Mouse (Mus musculus): ENCODE measurements around the gene Tubb2b.
"Not testable (repeated sequence)": the region's sequence is repeated elsewhere in the genome, so short reads cannot be mapped to it uniquely, and the experiment has no call there.

The Tubb2b gene

DNA sequence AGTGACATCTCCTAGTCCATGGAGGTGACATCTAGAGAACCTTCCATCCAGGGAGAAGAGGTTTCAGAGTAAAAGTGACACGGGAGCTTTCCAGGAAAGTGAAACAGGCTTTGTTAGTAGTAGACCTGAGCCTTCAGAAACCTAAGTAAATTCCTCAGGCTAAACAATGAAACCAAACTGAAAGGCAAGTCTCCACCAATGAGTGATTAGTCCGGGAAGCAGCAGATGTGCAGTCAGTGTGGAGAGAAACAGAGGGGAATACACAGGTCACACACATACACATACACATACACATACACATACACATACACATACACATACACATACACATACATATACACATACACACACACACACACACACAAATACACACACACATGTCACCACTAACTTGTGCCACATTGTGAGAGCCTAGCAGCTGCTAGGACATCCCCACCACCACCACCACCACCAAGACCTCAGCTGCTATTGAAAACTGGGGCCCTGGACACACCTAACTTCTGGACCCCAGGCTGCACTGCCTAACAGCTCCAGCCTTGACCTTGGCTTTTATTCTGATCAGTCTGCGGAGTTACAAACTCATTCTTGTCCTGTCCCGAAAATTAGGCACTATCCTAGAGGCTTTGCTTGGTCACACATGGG, 21.1 kb downstream of the Tubb2b start:
- no peak for DNase-seq (ENCODE audit: extremely low read depth, low read depth)

DNA sequence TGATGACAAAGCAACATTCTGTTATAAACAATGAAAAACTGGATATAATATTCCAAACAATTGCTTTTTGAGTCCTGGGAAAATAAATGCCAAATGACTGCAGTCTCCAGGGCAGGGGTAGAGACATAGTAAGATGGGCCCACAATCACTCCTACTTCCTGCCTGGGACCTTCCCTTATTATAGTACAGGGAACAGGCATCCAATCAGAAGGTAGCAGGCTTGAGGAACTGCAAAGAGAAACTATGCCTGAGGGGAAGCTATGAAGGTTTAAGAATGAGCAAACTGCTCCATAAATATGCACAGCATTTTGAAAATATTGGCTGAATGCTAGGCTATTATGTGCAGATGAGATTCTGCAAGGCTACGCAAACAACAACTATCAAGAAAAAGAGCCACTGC, 23.3 kb downstream of the Tubb2b start:
- peak; percentile 58 for DNase-seq (ENCODE audit: extremely low read depth, low read depth)

DNA sequence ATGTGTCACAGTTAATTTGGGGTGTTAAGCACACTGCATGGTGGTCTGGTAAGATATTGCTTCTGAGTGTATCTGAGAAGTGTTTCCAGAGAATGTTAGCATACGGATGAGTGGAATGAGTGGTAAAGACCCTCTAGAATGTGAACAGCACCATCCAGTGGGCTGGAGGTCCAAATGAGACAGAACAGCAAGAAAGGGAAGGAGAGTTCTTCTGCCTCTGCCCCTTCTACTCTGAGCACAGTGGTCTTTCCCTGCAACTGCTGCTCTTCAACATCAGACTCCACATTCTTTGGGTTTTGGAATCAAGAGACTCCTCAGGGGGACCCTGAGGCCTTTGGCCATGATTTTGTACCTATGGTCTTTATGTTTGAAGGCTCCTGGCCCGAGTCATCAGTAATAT, 24.0 kb downstream of the Tubb2b start:
- DNase-seq (ENCODE audit: extremely low read depth, low read depth): no peak

- DNase-seq (ENCODE audit: extremely low read depth, low read depth): no peak
These were observed 24.9 kb downstream of the Tubb2b start for GRCm38 (mm10) chr13:34105364-34105763.

GRCm38 (mm10) chr13:34101908-34102307, 28.4 kb downstream of the Tubb2b start:
- peak; percentile 63 for DNase-seq (ENCODE audit: extremely low read depth, low read depth)

- no peak for DNase-seq (ENCODE audit: extremely low read depth, low read depth)
These were observed 29.0 kb downstream of the Tubb2b start for GRCm38 (mm10) chr13:34101247-34101646.

GRCm38 (mm10) chr13:34100733-34101132, 29.5 kb downstream of the Tubb2b start:
- DNase-seq (ENCODE audit: extremely low read depth, low read depth): peak; percentile 75

- DNase-seq (ENCODE audit: extremely low read depth, low read depth): no peak
These were observed 33.2 kb downstream of the Tubb2b start for GRCm38 (mm10) chr13:34097086-34097485.

DNA sequence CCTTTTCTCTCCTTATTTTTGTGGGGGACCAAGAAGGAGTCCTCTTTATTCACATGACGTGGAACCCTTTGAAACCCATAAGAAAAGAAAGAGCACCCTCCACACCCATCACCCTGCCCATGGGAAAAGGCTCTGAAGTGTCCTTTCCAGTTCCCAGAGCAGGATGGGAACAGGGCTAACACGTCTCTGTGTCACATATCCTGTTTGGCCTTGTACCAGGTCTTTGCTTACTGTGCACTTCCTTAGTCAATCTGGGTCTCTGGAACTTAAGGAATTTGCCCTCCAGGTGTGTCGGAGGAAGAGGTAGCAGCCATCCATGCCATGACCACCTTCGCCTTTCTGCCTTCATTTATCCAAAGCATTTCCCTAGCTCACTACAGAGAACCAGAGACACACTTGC, 33.8 kb downstream of the Tubb2b start:
- no peak for DNase-seq (ENCODE audit: extremely low read depth, low read depth)

DNA sequence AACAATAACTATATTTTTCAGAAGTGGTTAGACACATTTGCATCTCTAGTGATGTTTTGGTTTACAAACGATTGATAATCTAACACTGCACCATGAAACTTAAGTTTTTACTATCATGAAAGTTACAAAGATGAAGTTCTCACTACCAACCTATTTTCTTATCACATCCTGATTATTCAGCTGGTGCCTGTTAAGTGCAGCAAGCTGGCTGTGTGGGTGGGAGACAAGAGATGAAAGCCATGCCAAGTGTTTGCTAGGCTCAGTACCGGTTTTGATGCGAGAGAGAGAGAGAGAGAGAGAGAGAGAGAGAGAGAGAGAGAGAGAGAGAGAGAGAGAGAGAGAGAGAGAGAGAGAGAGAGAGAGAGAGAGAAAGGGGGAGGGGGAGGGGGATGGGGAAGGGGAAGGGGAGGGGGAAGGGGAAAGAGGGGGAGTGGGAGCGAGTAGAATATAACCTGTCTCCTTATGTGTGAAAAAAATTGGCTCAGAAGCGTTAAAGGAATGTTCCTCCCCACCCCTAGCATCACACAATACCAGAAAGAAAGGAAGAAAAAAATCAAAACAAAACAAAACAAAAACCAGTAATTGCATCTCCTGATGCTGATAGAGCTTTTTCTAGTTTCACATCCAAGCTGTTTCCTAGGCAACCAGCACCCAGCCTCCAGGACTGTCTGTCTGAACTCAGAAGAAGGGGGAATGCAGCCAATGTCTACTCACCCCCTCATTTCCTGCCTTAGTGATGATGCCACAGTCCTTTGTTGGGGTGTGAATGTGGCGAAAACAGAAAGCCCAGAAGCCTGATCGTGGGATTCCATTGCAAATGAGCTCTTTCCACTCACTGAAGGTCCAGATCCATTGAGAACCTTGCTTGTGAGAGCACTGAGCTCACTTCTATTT, 34.5 kb downstream of the Tubb2b start:
- DNase-seq (ENCODE audit: extremely low read depth, low read depth): no peak

DNA sequence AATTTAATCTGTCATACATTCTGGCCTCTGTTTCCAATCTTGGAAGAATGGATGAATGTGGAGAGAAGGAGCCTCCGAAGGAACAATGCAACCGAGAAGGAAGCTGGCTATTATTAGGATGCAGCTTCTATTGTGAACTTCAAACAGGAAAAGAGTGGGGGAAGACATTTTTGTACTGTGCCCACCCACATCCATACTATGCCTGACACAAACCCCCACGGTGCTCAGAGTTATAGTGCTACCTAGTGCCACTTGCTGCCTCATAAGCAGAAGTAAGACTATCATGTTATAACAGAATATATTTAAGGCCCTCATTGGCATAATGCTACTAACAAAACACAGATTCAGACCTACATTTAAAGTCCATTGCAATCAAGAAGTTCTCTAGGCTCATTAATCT, 40.9 kb downstream of the Tubb2b start:
- no peak for DNase-seq (ENCODE audit: extremely low read depth, low read depth)

- no peak for DNase-seq (ENCODE audit: extremely low read depth, low read depth)
These were observed 41.4 kb downstream of the Tubb2b start for GRCm38 (mm10) chr13:34088871-34089288.

DNA sequence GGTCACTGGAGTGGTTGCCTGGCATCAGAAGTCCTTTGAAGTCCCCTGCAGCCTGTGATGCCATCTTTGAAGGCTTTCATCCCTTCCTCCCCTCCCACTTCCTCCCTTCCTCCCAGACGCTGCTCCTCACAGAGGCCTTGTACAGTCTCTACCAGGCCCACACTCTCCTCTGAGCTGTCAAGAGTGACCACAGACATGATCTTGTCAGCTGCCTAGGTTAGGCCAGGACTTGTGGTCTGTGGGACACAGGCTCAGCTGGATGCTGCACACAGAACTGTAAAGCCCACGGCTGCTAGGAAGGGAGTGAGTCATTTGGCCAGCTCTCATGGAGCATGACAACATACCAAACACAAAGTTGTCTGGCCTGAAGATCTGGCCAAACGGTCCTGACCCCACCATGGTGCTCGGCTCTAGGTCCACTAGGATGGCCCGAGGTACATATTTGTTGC, 42.0 kb downstream of the Tubb2b start:
- DNase-seq (ENCODE audit: extremely low read depth, low read depth): not testable (repeated sequence)

DNA sequence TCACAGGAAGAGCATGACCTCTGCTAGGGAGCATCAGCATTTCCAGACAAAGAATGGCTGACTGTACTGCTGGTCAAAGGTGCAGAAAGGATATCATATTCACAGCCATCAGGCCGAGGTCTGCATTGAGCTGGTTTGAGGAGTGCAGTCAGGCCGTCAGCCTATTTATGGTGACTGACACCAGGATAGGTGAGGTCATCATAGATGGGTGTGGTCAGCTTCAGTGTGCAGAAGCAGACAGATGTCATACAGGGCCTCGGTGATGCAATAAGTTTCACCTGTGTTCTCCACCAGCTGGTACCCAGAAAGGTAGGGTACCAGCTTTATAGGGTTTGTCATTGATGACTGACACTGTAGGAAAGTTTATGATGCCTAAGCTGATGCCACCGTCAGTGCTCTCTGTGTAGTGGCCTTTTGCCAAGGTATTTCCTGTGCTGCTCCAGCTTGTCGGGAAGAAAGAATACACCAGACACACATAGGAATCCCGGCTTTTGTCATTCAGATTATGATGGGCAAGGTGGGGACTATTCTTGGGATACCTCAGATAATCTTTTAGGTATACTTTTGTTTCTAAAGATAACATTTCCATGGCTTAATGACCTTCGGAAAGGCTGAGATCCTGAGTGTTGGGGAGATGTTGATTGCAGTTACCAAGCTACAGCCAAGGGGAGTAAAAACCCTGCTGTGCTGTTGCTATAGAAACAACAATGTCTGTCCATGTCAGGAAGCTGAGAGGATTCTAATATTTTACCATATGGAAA, 43.0 kb downstream of the Tubb2b start:
- no peak for DNase-seq (ENCODE audit: extremely low read depth, low read depth)

DNA sequence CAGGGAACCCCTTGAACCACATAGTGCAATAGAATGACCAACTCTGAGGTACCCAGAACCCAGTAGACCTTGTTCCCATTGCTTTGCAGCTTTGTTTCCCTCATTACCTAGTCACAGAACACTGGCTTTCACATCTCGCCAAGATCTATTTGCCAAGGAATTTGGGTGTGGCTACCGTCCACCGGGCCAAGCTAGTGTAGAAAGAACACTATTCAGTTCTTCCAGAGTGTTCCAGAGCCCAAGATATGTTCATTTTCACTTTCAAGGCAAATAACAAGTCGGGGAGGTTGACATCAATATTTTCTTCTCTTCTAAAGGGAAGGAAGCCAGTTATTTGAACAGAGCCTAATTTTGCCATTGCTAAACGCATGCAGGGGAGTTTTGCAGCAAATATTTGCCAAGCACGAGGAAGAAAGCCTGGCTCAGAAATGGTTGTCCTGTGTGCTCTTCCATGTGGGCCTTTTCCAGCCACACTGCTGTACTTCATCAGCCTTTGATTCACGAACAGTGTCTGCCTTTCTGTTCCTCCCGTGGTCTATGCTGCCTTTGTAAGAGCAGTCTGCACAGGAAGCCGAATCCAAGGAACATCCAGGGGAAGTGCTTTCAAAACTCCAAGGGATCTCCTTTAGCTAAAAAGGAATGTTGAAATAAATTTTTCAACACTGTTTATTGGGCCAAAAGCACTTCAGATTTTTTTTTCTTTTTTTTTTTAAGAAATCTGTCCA, 46.1 kb downstream of the Tubb2b start:
- no peak for DNase-seq (ENCODE audit: extremely low read depth, low read depth)

- DNase-seq (ENCODE audit: extremely low read depth, low read depth): no peak
These were observed 48.3 kb downstream of the Tubb2b start for GRCm38 (mm10) chr13:34081926-34082325.

DNA sequence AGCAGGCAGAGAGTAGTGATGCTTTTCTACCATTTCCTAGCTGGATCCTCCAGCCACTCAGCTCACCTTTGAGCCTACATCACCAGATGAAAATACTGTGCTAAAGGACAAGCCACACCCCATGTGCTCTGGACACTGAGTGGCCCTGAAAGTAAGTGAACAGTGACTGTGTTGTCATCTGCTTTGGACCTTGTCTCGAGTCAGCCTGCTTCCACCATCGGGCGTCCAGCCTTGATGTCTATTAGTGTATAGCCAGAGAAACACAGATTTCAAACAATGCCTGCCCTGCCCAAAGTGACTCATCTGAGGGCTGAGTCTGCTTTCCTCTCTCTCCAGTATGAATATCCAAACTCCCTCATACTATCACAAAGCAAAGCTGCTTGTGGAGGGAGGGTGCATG, 50.5 kb downstream of the Tubb2b start:
- DNase-seq (ENCODE audit: extremely low read depth, low read depth): no peak

DNA sequence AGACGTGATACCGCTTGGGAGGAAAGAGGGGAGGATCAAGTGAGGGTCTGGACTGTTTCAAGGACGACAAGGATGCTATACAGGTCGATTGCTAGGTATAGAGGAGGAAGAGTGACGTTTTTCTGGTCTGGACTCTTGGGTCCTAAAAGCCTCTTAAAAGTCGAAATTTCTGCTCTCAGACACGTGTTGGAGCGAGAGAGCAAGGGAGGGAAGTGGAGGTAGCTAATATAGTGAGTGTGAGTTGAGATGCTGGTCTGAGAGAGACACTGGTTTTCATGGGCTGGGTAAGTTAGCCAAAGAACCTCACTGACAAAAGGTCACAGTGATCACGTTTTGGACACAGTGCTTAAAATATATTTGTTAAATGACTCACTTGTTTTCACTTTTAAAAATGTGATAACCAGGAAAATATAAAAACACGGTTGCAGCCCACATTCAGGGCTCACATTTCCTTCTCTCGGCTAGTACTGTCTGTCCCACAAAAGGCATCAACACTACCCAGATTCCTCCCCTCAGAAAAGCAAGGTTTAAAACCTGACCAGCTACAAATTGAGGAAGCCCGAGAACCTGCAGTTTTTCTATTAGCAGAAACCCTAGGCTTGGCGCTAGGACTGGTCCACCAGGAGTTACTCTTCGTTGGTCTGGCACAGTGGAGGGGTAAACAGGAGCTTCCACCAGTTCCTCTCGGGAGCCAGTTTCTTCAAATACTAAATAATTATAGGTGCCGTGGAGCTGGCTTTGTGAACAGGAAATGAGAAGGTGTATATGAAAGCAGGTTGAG, 51.6 kb downstream of the Tubb2b start:
- no peak for DNase-seq (ENCODE audit: extremely low read depth, low read depth)

- DNase-seq (ENCODE audit: extremely low read depth, low read depth): no peak
These were observed 52.6 kb downstream of the Tubb2b start, which contains the start of gene Tubb2a for GRCm38 (mm10) chr13:34077492-34078271. TSS of gene Tubb2a (minus strand) at chr13:34078007.

Data from MEL-GATA-1-ER (cell line).